Mouse (Mus musculus) heart, postnatal 0 days (tissue): Measurements from ENCODE around the gene Cdc42se2. TPM values are rescaled to one million over a fixed set of nuclear protein-coding genes. Genes with fewer than 3 reads are reported as not detected.

Experiments used
- ATAC-seq: fragments of 200-750 bp; cut with Nextera tagmentation; 2 replicates; pipeline ENCODE4 v1.8.0; 2017; ENCODE audit warnings: low read depth, moderate number of reproducible peaks, moderate library complexity; ENCODE audit not compliant: insufficient read depth
- DNase-seq: peaks from one replicate; pipeline ENCODE4 v3.0.0-alpha.2; 2016; ENCODE audit warnings: low spot score
- H3K27ac ChIP-seq: fragments of 300-500 bp; sonication (generic); 2 replicates; pipeline ENCODE4 v1.5.1; 2014; ENCODE audit warnings: low read depth, mild to moderate bottlenecking
- H3K27me3 ChIP-seq: fragments of 300-500 bp; sonication (generic); 2 replicates; pipeline ENCODE4 v1.6.1; 2014; ENCODE audit warnings: low read length, mixed read lengths; ENCODE audit not compliant: control insufficient read depth, insufficient read depth
- H3K36me3 ChIP-seq: fragments of 300-500 bp; sonication (generic); replicated peaks from 2 replicates; pipeline ENCODE4 v1.6.1; 2014; ENCODE audit warnings: low read length, mixed read lengths; ENCODE audit not compliant: control insufficient read depth, insufficient read depth
- H3K4me1 ChIP-seq: fragments of 300-500 bp; sonication (generic); 2 replicates; pipeline ENCODE4 v1.6.1; 2014; ENCODE audit warnings: antibody characterized with exemption; ENCODE audit not compliant: control insufficient read depth, insufficient read depth
- H3K4me2 ChIP-seq: fragments of 300-500 bp; sonication (generic); 2 replicates; pipeline ENCODE4 v1.6.1; 2014; ENCODE audit warnings: low read depth, mild to moderate bottlenecking, low read length, moderate library complexity
- H3K4me3 ChIP-seq: fragments of 300-500 bp; sonication (generic); 2 replicates; pipeline ENCODE4 v1.5.1; 2014; ENCODE audit warnings: low read depth, low read length
- H3K9ac ChIP-seq: fragments of 300-500 bp; sonication (generic); replicated peaks from 2 replicates; pipeline ENCODE4 v1.6.1; 2014; ENCODE audit warnings: low read depth, low read length, mixed read lengths
- H3K9me3 ChIP-seq: fragments of 300-500 bp; sonication (generic); replicated peaks from 2 replicates; pipeline ENCODE4 v1.6.1; 2016; ENCODE audit warnings: low read length; ENCODE audit not compliant: control insufficient read depth
- CTCF ChIP-seq: IDR thresholded peaks from 2 replicates; pipeline ENCODE4 v1.5.1; 2016; ENCODE audit warnings: antibody characterized with exemption, control low read depth, low read depth
- EP300 ChIP-seq: IDR thresholded peaks from 2 replicates; pipeline ENCODE4 v1.6.1; 2016; ENCODE audit warnings: antibody characterized with exemption, low read depth
- WGBS: fragments of 180-500 bp; shearing (Covaris S2); extraction: QIAGEN DNeasy Blood & Tissue Kit; methylation state at CpG from one replicate; pipeline ENCODE4 v1.1.7; 2014; 5-methylcytosine and 5-hydroxymethylcytosine counted together
- polyA plus RNA-seq: library from polyadenylated mRNA; unstranded; fragments of >200 nt; fragmentation: Nextera tagmentation; extraction: Ambion mirVana; gene quantifications from 2 replicates; pipeline ENCODE4 v1.2.1, GENCODE M21; 2015
- total RNA-seq: library from RNA; depleted of rRNA; stranded (reverse); fragments of >200 nt; gene quantifications from 2 replicates; pipeline ENCODE4 v1.2.3, GENCODE M21; 2014; ENCODE audit warnings: low replicate concordance

Gene Cdc42se2
- total and polyA plus RNA-seq, 2 experiments from 2014 or later, result 50.2 to 53.6 TPM

DNA sequence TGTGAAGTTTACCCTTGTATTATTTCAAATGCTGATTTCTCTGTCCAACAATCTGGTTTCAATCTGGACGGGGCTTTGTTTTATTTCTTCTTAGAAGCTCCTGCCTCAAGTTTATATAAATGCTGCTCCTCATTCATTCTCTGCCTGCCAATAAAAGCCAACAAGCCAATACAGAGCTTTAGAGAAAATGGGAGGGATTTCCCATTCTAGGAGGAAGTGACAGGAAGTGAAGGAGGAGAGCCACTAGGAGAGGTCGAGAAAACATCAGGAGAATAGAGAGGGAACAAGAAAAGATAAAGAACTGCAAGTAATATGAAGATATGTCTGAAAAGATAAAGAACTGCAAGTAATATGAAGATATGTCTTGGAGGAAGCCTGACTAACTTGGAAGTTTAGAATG, 74.6 kb downstream of the Cdc42se2 start:
- ATAC-seq (no peak), DNase-seq (no peak)
- 62% methylated on average over 2 of the region's 2 CpGs for WGBS
- H3K4me2 ChIP-seq, result no peak overlapping the region
- no peak overlapping the region for H3K4me3 ChIP-seq
- peaks cover 25% of the 10 kb centered on the region for H3K36me3 ChIP-seq
- no peaks in the 10 kb centered on the region for H3K9me3 ChIP-seq
- H3K4me1 ChIP-seq, result no peaks in the 10 kb centered on the region
- no peaks in the 10 kb centered on the region for H3K27me3 ChIP-seq
- no peak overlapping the region for H3K9ac ChIP-seq
- H3K27ac ChIP-seq, result no peak overlapping the region
- no peak for TF ChIP-seq EP300
- TF ChIP-seq CTCF, result no peak

GRCm38 (mm10) chr11:54710512-54711293, 76.8 kb downstream of the Cdc42se2 start:
- no peak for TF ChIP-seq CTCF
- no peak for TF ChIP-seq EP300
- no peak overlapping the region for H3K4me2 ChIP-seq
- peaks cover 11% of the 10 kb centered on the region for H3K36me3 ChIP-seq
- ATAC-seq (peak; percentile 62; the same call in 1 of the 2 replicates), DNase-seq (no peak)
- WGBS, result 79% methylated on average over 4 of the region's 4 CpGs
- no peak overlapping the region for H3K4me3 ChIP-seq
- no peaks in the 10 kb centered on the region for H3K4me1 ChIP-seq
- no peaks in the 10 kb centered on the region for H3K9me3 ChIP-seq
- no peak overlapping the region for H3K9ac ChIP-seq
- no peaks in the 10 kb centered on the region for H3K27me3 ChIP-seq
- no peak overlapping the region for H3K27ac ChIP-seq

- ATAC-seq, result no peak
- TF ChIP-seq EP300, result no peak
- TF ChIP-seq CTCF, result no peak
- 61% methylated on average over 2 of the region's 2 CpGs for WGBS
Measured at GRCm38 (mm10) chr11:54709645-54710044, 77.8 kb downstream of the Cdc42se2 start.

DNA sequence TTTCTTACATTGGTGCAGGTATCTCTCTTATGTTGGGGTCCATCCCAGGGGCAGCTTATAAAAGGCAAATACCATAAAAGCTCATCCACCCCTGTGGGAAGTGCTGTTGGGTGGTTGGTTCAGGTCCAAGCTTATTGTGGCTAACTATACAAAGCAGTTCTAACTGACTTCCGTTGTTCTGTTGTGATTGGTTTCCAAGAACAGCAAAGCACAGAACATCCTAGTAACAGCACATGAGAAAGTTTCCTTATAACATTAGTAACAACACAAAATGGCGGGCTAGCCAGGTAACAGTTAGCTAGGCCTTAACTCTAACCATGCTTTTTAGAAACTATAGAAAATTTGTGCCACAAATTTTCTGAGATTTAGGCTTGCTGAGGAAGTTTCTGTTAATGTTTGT, 79.3 kb downstream of the Cdc42se2 start:
- ATAC-seq (no peak), DNase-seq (no peak)
- no peak overlapping the region for H3K4me3 ChIP-seq
- H3K27ac ChIP-seq, result no peak overlapping the region
- H3K4me2 ChIP-seq, result no peak overlapping the region
- TF ChIP-seq EP300, result no peak
- TF ChIP-seq CTCF, result no peak
- 0 out of 2 replicates have a peak, but pooled peaks cover 3% of the 10 kb centered on the region for H3K36me3 ChIP-seq
- H3K27me3 ChIP-seq, result no peaks in the 10 kb centered on the region
- no peaks in the 10 kb centered on the region for H3K4me1 ChIP-seq
- no peak overlapping the region for H3K9ac ChIP-seq
- 85% methylated on average over 2 of the region's 2 CpGs for WGBS
- no peaks in the 10 kb centered on the region for H3K9me3 ChIP-seq

More at GRCm38 (mm10) chr11:54709645-54710044, 77.8 kb downstream of the Cdc42se2 start:
- DNase-seq, result no peak
- Histone ChIP-seq H3K36me3 (0 out of 2 replicates have a peak, but pooled peaks cover 3% of the 10 kb centered on the region), H3K27ac (no peak overlapping the region), H3K4me1 (no peaks in the 10 kb centered on the region), H3K27me3 (no peaks in the 10 kb centered on the region), H3K4me2 (no peak overlapping the region), H3K9ac (no peak overlapping the region), H3K4me3 (no peak overlapping the region), H3K9me3 (no peaks in the 10 kb centered on the region)

DNA sequence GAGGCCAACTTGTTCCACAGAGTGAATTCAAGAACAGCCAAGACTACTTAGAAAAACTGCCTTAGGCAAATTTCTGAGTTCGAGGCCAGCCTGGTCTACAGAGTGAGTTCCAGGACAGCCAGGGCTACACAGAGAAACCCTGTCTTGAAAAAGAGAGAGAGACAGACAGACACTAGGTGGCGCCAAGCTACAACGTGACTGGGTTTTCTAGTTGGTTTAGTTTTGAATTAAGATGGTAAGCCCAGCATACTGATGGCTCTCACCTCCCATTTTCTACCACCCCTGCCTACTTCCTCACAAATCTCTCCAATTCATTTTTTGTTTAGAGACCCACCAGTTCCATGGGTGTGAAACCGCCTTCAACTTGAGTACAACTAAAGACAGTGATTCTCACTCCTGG, 84.2 kb downstream of the Cdc42se2 start:
- no peaks in the 10 kb centered on the region for H3K9me3 ChIP-seq

DNA sequence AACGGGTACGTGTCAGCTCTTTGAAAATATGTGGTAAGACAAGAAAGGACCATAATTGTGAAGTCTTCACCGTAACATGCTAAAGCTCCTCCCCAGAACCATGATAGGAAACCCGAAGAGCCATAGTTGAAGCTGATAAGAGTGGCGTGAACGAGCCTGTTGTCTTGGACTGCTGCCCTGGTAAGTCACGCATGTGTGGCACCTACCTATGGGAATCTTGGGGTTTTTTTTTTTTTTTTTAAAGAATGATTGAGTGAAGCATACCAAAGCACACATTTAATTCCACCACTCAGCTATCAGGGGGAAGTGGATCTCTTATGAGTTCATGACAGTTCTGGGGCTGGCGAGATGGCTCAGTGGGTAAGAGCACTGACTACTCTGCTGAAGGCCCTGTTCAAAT, 85.6 kb downstream of the Cdc42se2 start:
- no peak overlapping the region for H3K9ac ChIP-seq
- no peak for ATAC-seq
- H3K27ac ChIP-seq, result no peak overlapping the region
- no peaks in the 10 kb centered on the region for H3K4me1 ChIP-seq
- TF ChIP-seq CTCF, result no peak
- no peak for TF ChIP-seq EP300
- peaks cover 10% of the 10 kb centered on the region for H3K36me3 ChIP-seq
- no peak overlapping the region for H3K4me2 ChIP-seq
- no peak overlapping the region for H3K4me3 ChIP-seq
- DNase-seq, result no peak
- no peaks in the 10 kb centered on the region for H3K9me3 ChIP-seq
- no peaks in the 10 kb centered on the region for H3K27me3 ChIP-seq
- 70% methylated on average over 8 of the region's 8 CpGs for WGBS

More for the DNA sequence above, 84.2 kb downstream of the Cdc42se2 start:
- Histone ChIP-seq H3K27me3 (no peaks in the 10 kb centered on the region), H3K9ac (no peak overlapping the region), H3K4me1 (no peaks in the 10 kb centered on the region), H3K36me3 (0 out of 2 replicates have a peak, but pooled peaks cover 2% of the 10 kb centered on the region), H3K4me2 (no peak overlapping the region), H3K4me3 (no peak overlapping the region), H3K27ac (no peak overlapping the region)
- TF ChIP-seq EP300 (no peak), CTCF (peak; percentile 74)
- WGBS, result 28% methylated on average over 4 of the region's 4 CpGs
- DNase-seq, result peak; percentile 51
- ATAC-seq, result no peak
